Mouse (Mus musculus) cortical plate, adult 2 months (tissue): ENCODE measurements at regions not wholly inside any gene's neighbourhood (a gene's known extent, or its start where the extent isn't known, plus 50 kb on each side); places are given as distances from the start of the nearest gene placed in this dataset.

Experiments
- H3K27ac ChIP-seq: fragments of 200-500 bp; 2 replicates; pipeline ENCODE4 v1.5.1; 2012; ENCODE audit warnings: low read length, control low read depth, inconsistent platforms; ENCODE audit not compliant: insufficient read depth
- H3K4me1 ChIP-seq: fragments of 200-500 bp; 2 replicates; pipeline ENCODE4 v1.6.1; 2011; ENCODE audit warnings: low read length; ENCODE audit not compliant: control insufficient read depth, insufficient read depth
- H3K4me3 ChIP-seq: fragments of 200-500 bp; 2 replicates; pipeline ENCODE4 v1.5.1; 2011; ENCODE audit warnings: mild to moderate bottlenecking, low read length, control low read depth; ENCODE audit not compliant: insufficient read depth
- CTCF ChIP-seq: fragments of 200-500 bp; IDR thresholded peaks from 2 replicates; pipeline ENCODE4 v1.5.1; 2011; ENCODE audit warnings: mild to moderate bottlenecking, control low read depth, low read length; ENCODE audit not compliant: insufficient read depth; ENCODE audit errors: extremely low read depth
- POLR2A ChIP-seq: fragments of 200-500 bp; IDR thresholded peaks from 2 replicates; pipeline ENCODE4 v1.6.1; 2011; ENCODE audit warnings: mild to moderate bottlenecking, low read length, control low read depth; ENCODE audit not compliant: insufficient read depth; ENCODE audit errors: extremely low read depth

GRCm38 (mm10) chr15:62792084-62792483 lies 1052.9 kb downstream of the Gsdmc2 start:
- TF ChIP-seq CTCF (no peak), POLR2A (no peak)
- Histone ChIP-seq H3K4me3 (no peak overlapping the region), H3K4me1 (no peaks in the 10 kb centered on the region), H3K27ac (no peak overlapping the region)

- no peak overlapping the region for H3K27ac ChIP-seq
- H3K4me1 ChIP-seq: no peaks in the 10 kb centered on the region
- no peak for TF ChIP-seq POLR2A
- no peak for TF ChIP-seq CTCF
- no peak overlapping the region for H3K4me3 ChIP-seq
Measured at GRCm38 (mm10) chr15:62787753-62788152, 1057.2 kb downstream of the Gsdmc2 start.

GRCm38 (mm10) chr15:62786315-62786714 lies 1058.7 kb downstream of the Gsdmc2 start:
- Histone ChIP-seq H3K4me3 (no peak overlapping the region), H3K27ac (no peak overlapping the region), H3K4me1 (no peaks in the 10 kb centered on the region)
- TF ChIP-seq CTCF: no peak

GRCm38 (mm10) chr15:62784456-62785139 lies 1060.4 kb downstream of the Gsdmc2 start:
- Histone ChIP-seq H3K4me3 (no peak overlapping the region), H3K27ac (no peak overlapping the region), H3K4me1 (no peaks in the 10 kb centered on the region)
- TF ChIP-seq POLR2A: no peak
- TF ChIP-seq CTCF: no peak

GRCm38 (mm10) chr15:62778899-62779298 lies 1066.1 kb downstream of the Gsdmc2 start:
- H3K4me3 ChIP-seq: no peak overlapping the region
- no peak for TF ChIP-seq CTCF
- TF ChIP-seq POLR2A: no peak
- H3K27ac ChIP-seq: no peak overlapping the region
- no peaks in the 10 kb centered on the region for H3K4me1 ChIP-seq

- TF ChIP-seq POLR2A (no peak), CTCF (no peak)
- no peak overlapping the region for H3K4me3 ChIP-seq
- no peak overlapping the region for H3K27ac ChIP-seq
- no peaks in the 10 kb centered on the region for H3K4me1 ChIP-seq
Measured at GRCm38 (mm10) chr15:62752686-62753085, 1092.3 kb downstream of the Gsdmc2 start.

GRCm38 (mm10) chr15:62743879-62744278 lies 1101.1 kb downstream of the Gsdmc2 start:
- no peak overlapping the region for H3K27ac ChIP-seq
- no peak for TF ChIP-seq POLR2A
- no peak for TF ChIP-seq CTCF
- H3K4me1 ChIP-seq: no peaks in the 10 kb centered on the region
- no peak overlapping the region for H3K4me3 ChIP-seq

- TF ChIP-seq POLR2A: no peak
- TF ChIP-seq CTCF: no peak
- Histone ChIP-seq H3K4me3 (no peak overlapping the region), H3K4me1 (no peaks in the 10 kb centered on the region), H3K27ac (no peak overlapping the region)
Measured at GRCm38 (mm10) chr15:62740746-62741145, 1104.2 kb downstream of the Gsdmc2 start.

- Histone ChIP-seq H3K4me1 (no peaks in the 10 kb centered on the region), H3K27ac (no peak overlapping the region), H3K4me3 (no peak overlapping the region)
- TF ChIP-seq POLR2A: no peak
- no peak for TF ChIP-seq CTCF
Measured at GRCm38 (mm10) chr15:62735334-62735733, 1109.6 kb downstream of the Gsdmc2 start.

- TF ChIP-seq CTCF: no peak
- TF ChIP-seq POLR2A: no peak
Measured at GRCm38 (mm10) chr15:62734900-62735299, 1110.1 kb downstream of the Gsdmc2 start.

GRCm38 (mm10) chr15:62730524-62730923 lies 1114.5 kb downstream of the Gsdmc2 start:
- Histone ChIP-seq H3K4me3 (no peak overlapping the region), H3K4me1 (no peaks in the 10 kb centered on the region), H3K27ac (no peak overlapping the region)
- TF ChIP-seq POLR2A (no peak), CTCF (no peak)

More at GRCm38 (mm10) chr15:62734900-62735299, 1110.1 kb downstream of the Gsdmc2 start:
- Histone ChIP-seq H3K4me3 (no peak overlapping the region), H3K4me1 (no peaks in the 10 kb centered on the region), H3K27ac (no peak overlapping the region)
